Mouse (Mus musculus) layer of hippocampus, adult 18-20 months (tissue): ENCODE measurements at regions not wholly inside any gene's neighbourhood (a gene's known extent, or its start where the extent isn't known, plus 50 kb on each side); places are given as distances from the start of the nearest gene placed in this dataset.

Source experiments
- DNase-seq, 2 experiments: peaks; one replicate each; pipeline ENCODE4 v3.0.0; 2022; ENCODE audit warnings: low spot score in 2 of 2

DNA sequence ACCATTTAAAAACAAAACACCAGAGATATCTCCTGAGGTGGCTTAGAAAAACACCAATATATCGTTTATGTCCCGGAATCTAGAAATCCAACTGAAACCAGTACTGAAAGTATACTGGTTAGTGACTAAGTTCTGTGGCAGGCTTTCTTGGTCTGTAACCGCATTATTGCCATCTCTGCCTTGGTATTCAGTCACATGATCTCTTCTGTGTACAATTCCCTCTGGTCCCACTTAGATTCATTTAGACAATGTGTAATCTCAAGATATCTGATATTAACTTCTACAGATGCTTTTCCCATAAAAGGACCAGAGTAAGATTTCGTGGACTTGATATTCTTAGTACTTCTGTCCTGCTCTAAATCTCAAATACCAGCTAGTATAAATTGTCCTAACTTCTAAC, 414.7 kb downstream of the Ptprc start:
- no peak for DNase-seq

DNA sequence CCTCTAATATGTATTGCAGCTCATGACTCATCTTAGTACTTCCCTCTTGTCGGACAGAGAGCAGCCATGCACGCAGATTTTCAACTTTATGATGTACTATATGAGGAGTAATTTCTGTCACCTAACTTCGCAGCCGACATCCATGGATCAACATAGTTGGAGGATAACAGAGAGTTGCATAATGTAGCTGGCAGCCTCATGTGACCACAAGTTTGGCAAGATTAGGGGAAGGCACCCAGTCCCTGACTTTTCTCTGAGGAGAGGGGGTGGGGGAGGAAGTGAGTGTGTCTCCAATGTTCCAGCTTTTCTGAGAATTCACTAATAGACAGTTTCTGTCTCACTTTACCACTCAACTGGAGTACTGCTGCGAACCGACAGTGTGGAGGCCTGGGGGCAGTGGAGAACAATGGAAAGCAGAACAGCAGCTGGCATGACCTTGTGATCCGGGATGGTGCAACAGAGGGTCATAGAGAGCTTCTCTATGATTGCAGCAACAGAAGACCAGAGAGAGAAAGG, 424.0 kb downstream of the Ptprc start:
- peak in 1 of 2 experiments; percentile 10 for DNase-seq

DNA sequence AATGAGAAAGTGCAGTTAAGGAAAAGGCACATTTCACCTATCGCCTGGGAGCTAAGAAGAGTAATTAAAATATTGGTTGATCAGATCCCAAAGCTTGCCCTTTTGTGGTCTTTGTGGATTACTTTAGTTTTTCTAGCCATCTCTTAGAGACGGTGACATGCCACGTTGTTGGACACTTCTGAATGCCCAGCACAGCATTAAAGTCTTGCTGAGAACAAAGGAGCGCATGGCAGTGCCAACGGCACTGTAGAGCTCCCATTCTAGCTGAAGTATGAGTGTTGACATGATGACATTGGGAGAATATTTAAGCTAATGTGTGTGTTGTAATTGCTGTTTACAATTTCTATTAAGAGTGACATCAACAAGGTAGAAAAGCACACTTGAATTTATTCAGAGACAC, 424.6 kb downstream of the Ptprc start:
- no peak for DNase-seq

DNA sequence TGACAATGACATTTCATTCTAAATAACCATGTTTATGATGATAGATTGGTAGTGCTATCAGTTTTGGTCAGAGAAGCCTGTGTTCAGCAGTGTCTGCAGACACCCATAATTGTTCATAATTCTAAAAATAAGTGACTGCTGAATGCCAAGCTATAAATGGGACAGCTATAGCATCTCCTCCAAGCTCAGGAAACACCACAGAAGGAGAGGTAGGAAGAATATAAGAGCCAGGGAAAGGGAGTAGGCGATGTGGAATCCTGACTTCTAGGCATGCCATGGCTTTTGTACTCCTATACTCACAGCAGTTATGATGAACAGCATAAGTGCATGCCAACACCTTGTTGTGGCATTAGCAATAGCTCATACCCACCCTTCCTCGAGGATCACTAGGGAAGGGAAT, 429.4 kb downstream of the Ptprc start:
- DNase-seq: no peak

DNA sequence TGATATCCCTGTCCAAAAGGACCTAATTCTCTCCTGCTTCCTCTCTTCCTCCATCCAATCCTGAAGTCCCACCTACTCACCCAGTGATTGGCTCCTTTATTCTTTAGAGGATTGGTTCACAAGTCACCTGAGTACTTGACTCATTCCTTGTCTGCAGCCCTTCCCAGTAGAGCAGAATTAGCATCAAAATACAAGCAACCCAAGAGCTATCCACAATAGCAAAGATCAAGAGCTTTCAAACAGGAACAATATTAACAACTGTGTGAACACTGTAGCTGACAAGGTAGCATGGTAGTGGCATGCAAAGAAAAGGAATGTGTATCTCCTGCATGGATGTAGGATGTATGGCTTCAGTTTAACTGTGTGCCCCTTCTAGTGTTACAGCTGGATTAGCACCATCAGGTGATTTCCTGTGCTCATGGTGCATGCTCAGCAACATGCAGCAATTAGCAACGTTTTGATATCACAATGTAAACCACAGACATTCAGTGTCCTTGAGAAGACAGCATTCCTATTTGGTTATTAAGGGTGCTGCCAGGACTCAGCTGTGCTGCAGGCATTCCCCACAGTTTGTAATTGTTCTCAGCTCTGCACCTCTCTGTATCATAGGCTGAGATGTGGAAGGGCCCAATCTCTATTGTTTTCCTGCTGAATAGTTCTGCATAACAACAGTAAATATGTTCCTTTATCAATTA, 437.2 kb downstream of the Ptprc start:
- DNase-seq: no peak

DNA sequence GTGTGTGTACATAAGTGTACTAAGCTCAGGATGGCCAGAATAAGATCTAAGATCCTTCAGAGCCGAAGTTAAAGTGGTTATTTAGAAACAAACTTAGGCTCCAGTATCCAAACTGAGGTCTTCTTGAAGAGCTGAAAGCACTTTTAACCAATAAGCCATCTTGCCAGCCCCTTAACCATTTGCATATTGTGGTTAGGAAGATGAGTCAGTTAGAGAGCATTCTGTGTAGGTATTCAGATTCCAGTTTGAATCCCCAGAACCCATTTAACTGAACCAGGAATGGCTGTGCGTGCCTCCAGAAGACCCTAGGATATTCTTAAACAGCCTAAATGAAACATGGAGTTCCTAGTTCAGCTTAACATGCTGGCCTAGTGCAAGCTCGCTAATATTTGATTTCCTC, 471.6 kb downstream of the Ptprc start:
- DNase-seq: no peak

DNA sequence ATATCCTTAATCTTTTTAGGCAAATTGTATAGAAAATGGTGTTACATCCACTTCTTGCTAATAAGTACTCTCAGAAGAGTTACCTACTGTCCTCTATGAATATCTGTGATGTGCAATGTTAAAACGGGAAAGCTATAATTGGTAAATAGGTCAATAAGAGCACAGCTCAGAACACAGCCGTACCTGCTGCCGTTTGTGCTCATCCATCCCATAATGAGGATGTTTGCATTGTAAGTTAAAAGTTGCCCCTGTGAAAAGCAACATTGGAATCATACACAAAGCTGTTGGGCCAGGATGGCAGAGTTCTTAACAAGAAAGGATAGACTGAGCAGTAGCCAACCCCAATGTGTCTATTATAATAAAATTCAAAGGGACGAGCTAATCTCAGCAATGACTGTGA, 476.6 kb downstream of the Ptprc start:
- no peak for DNase-seq

DNA sequence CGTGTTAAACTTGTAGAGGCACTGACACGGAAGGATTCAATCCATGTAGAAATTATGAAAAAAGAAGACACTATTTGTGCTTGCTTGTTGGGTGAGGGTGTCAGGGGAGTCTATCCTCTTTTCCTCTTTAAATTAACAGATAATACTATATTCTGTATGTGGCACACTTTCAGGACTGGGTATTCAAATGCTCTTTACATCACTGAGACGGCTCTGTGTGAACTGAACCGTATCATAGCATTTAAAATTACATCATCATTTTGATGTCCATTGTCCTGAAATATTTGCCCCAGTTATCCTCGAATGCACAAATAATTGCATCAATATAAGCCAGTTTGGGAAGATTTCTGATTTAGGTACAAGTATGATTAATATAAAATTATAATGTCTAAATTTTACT, 478.2 kb downstream of the Ptprc start:
- DNase-seq: no peak

DNA sequence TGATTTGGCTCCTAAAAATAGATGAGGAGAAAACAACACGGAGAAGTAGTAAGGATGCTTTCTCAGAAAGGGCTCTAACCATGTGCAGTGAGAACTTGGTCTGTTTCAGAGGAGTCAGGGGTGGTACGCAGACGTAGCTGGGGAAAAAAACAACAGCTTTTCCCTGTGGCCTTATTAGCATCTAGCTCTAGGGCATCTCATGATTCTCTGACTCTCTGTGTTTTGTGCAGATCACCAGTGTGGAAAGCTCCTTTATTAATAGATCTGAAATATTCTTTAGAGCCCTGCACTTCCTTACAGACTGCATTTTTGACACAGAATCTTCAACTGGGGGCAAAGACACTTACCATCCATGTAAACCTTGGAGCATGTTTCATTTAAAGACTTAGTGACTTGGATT, 478.7 kb downstream of the Ptprc start:
- no peak for DNase-seq

DNA sequence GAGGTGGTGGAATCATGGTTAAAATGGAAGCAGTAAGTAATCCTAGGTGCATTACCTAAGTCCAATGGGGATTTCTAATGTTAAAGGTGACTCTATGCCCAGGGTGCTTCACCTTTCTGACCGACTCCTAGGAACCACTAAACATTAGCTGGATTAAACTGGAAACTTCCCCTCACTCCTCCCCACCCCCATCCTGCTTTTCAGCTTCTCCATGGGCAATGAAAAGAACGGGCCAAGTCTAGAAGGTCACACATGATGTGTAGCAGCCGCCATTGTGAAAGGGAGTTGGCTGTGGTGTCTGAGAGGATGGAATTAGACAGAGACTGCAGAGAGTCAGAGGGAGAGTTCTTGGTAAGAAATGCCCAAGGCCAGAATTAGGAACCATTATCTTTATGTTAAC, 479.8 kb downstream of the Ptprc start:
- DNase-seq: no peak

DNA sequence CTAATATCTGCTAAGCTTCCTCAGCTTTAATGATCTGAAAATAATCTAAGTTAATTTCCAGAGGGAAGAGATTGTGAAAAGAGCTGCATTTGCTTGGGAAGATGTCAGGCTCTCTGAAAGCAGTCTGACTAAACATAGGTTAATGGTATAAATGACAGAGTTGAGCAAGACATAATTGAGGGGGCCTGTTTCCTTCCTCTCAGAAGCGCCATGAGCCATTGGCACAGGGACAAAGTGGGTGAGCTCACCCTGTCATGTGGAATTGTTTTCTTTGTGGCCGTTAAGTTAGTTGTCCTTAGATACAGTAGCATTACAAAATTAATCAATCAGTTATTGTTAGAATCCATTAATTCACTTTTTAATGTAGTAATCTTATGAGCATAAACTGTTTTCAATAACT, 483.0 kb downstream of the Ptprc start:
- DNase-seq: no peak

DNA sequence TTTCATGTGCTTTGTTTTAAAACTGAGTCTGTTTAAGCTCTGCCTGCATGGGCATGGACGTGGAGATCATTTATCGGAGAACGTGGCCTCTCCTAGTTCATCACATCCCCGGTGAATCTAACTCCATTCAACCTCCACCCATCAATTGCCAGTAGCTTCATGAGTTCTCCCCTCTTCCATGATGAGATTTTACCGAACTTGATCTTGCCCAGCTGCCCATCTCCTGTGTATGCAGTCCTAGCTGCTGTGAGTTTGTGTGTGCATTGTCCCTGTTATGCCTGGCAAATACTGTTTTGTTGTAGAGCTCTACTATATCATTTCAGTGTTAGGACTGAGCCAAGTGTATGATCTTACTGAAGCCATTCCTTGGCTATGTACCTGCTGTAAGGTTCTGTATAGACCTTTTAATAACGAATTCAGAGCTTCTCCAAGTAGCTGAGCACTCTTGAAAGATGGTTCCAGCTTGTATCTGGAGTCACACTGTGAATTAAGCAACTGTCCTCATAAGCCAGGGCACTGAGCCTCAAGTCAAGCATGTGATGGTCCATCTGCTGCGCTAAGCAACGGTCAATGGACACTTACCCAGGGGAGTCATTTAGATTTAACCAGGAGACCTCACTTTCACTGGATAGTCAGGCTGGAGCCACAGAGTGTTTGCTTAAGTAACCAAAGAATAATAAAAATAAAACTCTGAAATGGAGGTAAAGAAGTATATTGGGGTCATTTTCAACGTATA, 484.5 kb downstream of the Ptprc start:
- DNase-seq: no peak

DNA sequence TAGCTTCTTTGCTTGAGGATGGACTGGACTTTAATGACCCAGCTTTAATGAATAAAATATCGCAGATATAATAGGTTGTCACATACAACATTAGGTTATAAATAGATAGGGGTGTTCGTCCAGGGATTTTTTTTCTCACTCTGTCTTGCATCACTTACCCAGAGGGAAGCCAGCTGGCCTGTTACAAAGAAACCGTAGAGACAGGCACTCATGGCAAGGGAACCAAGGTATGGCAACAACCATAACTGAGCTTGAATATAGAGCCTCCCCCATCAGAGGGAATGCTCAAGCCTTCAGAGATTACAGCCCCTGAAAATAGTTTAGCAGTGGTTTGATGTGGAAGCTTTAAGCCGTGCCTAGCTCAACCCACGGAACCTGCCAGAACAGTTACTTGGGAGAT, 504.9 kb downstream of the Ptprc start:
- peak in 1 of 2 experiments; percentile 26 for DNase-seq

DNA sequence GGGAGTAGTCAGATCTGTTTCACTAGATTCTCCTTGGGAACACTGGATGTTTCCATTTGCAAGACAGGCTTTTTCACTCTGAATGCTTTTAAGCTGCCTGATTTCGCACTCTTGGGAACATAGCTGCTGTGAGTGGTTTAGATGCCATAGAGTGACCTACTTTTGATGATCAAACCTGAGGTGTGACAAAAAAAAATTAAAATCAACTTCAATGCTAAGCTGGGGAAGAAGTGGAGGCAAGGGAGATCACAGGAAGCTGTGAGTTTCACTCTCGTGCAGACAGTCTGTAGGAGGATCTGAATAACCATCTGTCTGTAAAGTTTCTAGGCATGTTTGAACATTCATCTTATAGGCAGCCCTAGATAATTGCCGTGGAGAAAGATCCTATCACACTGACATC, 505.7 kb downstream of the Ptprc start:
- DNase-seq: peak in 1 of 2 experiments; percentile 16

DNA sequence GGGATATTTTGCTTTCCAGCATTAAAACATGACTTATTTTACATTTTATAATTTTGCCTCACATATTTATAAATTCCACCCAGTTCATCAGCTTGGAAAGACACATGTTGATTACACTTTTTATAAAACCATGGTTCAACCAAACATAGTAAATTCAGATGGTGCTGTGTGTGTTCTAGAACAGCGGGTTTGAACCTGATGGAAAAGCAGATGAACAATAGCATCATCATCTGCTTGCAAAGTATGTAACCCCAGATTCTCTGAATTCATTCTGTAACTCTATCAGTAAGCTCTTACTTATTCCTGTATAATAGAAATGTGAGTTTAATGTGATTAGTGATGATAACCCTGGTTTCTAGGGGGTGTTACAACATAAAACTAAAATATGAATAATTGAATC, 517.4 kb downstream of the Ptprc start:
- DNase-seq: peak; percentile 21 to 67

DNA sequence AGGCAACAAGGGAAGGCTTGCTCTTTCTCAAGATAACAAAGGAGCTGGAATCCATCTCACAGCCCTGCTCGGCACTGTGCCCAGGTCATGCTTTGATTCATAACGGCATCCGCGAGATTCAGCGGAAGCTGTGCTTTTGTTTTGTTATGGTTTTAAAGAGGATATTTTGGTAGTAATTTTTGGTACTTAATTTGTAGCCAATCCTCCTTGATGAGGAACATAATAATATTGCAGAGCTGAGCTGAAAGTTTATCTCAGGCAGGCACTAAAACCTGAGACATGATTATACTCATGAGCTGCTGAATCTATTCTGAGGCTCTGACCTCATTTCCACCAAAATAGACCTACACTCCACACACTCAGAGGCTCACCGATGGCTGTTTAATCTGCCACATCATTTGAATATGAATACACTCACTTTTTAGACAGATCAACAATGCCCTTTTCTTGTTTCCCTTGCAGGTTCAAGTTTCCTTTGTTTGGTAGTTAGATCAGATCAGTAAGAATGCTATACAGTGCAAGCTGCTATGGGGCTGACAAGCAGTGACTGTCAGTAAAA, 518.5 kb downstream of the Ptprc start:
- peak in 1 of 2 experiments; percentile 20 for DNase-seq

DNA sequence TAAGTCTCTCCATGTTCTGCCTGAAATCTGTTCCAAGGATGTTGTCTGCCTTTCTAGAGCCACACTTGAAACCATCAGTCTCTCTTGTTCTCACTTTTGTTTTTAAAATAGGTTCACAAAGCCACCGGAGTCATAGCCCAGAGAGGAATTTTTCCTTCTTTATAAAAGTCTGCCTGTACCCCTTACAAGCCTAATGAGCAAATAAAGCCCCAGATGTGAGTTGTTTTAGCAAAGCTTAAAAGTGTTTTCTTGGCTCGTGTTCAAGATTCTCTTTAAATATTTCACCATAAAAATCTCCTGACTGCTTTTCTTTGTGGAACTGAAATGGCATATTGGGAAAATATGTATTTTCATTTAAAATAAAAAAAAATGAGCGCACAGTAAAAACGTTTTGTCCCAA, 521.3 kb downstream of the Ptprc start:
- no peak for DNase-seq

DNA sequence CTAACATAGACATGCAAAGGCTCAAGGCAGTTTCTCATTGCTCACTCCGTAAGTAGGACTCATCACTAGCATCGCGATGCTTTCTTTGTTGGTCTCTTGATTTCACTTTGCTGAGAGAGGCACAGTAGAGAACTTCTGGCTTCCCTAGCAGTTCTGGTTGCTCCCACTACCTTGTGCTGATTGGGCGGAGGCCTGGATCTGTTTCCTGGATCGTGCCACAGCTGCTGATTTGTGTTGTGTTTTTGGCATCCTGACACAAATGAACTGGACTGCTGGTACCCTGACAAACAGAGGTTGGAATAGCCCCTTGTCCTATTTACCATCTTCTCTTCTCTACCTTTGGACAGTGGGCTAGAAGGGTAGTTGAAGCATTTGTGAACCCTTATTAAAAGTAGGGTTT, 522.0 kb downstream of the Ptprc start:
- no peak for DNase-seq

DNA sequence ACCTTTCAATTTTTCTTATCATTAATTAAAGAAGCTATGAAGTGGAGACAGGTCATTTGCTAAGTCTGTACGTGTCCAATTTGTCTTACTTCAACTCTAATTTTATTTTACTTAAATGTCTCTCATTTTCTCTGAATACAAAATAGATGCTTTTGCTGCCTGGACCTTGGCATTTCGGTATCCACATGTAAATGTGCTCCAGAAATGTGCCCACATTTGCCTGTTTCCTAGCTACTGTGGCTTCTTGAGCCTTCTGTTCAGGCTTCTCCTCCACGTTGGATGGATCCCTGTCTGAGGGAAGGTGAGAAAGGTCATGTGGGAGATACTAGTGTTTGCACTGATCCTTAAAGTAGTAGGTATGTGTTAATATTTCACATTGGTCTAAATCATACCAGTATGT, 524.9 kb downstream of the Ptprc start:
- no peak for DNase-seq

DNA sequence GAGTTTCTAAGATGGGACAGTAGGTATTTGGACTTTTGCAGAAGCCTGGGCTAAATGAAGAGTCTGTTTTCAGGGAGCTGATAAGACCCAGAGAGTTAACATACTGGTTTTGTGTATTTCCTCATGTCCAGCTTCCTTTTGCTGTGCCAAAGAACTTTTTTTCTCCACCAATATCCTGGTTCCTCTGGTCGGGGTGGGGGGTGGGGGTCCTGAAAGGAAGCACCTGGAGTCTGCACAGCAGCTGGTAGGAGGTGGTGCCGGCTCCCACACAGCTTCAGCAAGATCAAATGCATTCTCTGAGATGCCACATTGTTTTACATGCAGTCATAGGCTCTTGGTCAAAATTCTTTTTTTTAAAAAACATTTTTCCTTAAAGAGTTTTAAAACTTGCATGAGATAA, 525.4 kb downstream of the Ptprc start:
- no peak for DNase-seq

DNA sequence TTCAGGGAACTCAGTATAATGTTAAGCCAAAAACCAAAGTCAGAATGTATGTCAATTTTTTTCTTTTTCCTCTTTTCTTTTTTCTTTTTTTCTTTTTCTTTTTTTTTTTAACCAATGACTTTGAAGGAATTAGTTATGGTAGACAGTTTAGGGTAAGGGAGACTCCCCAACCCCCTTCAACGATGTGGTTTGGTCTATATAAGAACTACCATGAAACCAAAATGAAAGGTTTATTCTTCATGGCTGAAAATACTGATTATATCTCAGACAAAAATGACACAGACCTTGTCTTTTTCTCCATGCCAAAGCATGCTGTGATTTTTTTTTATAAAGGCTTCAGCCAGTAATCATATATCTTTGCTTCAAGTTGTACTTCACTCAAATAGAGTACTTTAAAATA, 526.7 kb downstream of the Ptprc start:
- DNase-seq: no peak

DNA sequence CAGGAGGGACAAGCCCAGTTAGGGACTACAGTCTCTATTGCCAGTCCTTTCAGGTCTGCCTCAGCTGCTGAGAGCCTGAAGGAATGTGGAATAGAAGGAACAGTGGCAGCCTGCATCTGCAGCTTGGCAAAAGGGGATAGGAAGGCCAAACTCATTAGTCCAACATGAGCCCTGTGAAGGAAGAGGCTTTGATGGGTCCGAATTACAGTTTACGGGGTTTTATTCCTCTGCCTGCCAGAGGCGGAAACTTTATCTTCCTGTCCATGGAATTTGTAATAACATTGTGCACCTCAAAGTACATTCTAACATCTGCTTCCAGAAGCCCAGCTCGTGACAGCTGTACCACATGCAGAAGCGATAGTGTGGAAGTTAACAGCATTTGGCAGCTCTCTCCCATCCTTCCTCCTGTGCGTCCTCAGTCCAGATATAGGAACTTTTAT, 530.9 kb downstream of the Ptprc start:
- DNase-seq: no peak

DNA sequence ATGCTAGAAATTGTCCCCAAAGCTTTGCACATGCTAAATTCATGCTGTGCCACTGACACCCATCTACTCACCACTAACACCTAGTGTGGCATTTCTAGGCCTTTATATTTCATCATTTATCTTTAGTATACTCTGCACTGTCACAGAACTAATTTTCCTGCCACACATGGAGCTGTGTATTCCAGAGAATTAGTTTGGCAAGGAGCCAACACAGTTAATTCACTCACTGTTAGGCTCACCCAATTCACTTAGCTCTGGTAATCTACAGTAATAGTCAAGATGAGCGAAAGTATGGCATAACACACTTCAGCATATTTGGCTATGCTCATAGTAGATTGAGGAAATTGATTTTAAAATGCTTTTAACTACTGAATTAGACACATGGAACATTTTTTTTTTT, 532.0 kb downstream of the Ptprc start:
- no peak for DNase-seq
